Mouse (Mus musculus): ENCODE measurements around the gene Jup.

Jup gene

DNA sequence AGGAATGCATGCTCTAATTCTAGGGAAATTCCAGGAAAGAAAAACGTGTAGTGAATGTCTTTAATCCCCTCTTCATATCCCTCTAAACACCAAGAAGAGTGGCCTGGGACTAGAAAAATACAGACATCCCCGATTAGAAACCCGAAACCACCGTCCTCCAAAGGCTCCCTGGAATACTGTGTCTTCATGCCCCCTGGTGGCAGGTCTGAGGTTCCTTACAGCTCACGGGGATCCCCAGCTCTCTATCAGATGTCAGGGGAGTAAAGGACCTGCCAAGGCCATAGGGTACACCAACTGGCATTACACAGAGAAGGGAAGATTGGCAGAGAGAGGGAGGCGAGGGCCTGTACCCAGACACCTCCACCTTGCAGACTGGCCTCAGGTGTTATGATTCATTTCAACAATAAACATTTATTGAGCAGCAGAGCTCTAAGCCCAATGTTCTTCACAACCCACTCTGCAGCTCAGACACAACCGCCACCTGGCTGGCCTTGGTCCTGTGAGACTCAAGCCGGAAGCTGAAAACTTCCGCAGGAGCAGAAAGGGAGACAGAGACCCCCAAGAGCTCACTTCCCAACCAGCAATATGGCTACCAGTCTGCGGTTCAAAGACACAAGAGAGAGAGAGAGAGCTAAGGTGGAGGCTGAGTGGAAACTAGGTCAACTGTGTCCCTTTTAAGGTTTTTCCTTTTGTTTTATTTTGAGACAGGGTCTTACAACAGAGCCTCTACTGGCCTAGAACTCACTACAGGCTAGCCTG is 10.7 kb upstream of the Jup start:
- DNase-seq (ENCODE audit: low spot score): peak; percentile 34

DNA sequence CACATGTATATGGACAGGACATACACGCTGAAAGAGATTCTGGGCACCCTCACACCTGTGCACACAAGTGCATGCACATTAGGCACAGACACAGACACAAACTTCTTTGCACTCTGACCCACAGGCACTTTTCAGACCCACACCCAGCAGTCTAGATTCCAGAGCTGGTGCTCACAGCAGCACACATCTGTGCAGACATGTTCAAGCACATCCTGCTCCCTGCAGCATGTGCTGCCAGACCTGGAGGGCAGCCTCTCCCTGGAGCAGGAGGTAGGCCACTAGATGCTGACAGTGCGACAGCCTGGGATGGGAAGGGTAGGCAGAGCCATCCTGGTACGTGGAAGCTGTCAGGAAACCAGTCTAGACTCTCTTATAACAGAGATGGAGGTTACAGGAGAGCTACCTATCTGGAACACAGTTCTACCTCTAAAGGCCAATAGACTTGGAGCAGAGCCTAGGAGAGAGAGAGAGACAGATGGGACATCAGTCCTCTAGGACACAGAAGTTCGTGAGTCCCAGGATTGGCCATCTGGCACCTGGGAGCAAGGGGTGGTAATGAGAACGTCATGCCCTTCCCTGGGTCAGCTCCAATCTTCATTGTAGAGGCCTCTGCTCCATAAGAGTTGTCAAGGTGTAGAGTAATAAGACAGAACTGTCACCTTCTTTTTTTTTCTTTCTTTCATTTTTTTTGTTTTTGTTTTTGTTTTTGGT is 9.6 kb upstream of the Jup start:
- no peak for DNase-seq (ENCODE audit: low spot score)

DNA sequence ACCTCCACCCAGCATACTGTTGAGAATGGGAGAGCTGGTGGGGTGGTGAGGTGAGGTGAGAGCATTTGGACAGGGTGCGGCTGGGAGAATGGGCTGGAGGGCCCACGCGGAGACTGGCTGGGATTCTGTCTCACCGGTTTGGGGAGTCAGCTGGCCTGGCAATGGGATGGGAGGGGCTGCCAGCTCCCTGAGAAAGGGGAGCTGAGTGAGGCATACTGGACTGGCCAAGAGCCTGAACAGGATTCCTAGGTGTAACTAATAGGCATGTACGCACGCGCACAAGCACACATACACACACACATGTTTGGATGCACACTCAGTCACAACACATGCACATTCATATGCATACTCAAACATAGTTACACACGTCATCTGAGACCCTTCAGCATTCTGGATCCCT is 8.7 kb upstream of the Jup start:
- DNase-seq (ENCODE audit: low spot score): no peak

DNA sequence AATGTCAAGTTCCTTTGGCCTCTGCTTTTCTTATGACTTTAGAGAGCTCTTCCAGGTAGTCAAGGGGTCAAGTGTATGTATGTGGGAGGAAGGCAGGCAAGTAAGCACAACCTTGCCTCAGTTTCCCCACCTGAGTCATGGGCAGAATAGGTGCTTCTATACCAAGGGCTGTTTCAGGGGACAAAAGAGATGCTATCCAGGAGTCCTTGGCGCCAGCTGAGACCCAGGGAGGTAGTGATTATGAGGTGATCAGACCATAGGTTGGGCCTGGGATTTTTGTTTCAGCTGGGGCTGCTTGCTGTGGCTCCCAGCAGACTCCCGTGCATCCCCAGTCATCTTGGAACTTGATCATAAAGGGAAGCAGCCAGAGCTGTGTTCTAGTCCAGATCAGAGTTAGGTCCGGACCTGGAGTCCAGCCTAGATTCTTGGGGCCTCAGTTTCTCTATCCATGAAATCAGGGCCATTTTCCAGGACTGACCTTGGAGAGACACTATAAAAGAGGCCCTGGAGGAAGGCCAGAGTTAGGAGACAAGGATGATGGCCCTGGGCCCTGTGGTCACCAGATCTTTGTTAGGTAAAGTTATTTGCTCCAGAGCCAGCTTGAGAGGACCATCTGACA is 7.0 kb upstream of the Jup start:
- no peak for DNase-seq (ENCODE audit: low spot score)

DNA sequence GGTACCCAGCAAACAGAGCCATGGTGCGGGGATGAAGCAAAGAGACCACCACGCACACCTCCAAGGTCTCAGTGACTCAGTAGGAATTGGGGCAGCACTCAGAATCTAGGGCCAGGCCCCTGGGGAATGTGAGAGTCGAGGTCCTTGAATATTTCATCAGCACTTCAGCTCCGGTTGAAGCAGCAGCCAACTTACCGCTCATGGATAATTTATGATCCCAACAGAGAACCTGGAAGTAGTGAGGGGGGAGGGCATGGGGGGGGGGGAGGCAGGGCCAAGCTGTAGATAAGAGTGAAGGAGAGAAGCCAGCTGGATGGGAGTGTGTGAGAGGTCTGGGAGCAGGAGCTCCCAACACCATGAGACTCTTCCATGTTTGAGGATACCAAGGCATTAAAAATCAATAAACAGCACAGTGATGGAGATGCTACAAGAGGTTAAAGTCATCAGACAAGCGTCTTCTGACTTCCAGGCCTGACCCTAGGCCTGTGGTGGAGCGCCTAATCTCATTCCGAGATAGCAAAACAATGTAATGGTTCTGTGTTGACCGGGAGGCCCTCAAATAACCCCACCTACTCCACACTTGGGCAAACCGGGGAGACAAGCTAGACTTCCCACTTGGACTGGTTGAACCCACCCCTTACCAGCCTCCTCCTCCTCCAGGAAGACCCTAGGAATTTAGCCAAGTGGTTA is 6.0 kb upstream of the Jup start:
- no peak for DNase-seq (ENCODE audit: low spot score)

DNA sequence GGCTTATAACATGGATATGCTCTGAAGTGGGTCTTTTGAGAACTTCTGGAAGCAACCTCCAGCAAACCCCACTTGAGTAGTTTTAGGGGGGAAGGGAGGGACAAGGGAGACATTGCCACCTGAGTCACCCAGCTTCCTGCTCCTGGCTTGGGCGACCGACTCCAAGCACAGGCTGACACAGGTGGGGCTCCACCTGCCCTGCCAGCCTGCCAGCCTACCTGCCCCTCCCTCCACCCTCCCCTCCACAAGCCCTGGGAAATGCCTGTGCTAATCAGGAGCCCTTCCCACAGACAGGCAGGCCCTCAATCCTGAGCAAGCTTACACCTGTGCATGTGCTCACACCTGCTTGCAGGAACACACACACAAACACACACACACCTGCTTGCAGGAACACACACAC is 5.1 kb upstream of the Jup start:
- DNase-seq (ENCODE audit: low spot score): no peak

DNA sequence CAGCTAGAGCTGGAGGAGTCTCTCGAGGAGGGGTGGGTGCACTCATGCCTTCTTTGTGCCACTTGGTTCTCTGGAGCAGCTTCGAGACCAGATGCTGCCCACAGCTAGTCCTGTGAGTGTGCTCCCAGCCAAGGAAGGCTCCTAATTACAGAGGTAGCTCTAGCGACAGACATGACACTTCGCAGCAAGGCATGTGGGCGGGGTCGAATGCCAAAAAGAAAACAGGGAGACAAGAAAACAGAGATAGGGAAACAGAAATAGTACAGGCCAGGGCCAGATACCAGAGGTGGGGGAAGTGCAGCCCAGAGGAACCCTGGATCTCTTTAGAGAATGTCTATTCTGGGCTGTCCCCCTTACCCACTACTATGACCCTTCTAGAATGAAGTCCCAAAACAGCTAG is 4.7 kb upstream of the Jup start:
- DNase-seq (ENCODE audit: low spot score): no peak

DNA sequence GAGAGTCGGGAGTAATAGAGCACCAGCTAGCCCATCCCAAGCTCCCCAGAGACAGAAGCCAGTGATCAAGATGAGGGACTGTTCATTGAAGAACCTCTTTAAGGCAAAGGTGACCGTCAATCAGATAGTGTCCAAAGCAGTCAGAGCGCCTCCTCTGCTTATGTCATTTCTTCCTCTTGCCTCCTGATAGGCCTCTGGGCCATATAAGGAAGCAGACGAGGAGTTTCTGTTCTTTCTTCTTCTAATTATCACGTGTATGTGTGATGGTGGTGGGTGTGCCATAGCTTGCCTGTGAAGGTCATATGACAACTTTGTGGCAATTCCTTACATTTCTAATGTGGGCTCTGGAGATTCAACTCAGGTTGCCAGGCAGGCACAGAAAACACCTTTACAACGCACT is 3.3 kb upstream of the Jup start:
- DNase-seq (ENCODE audit: low spot score): no peak

DNA sequence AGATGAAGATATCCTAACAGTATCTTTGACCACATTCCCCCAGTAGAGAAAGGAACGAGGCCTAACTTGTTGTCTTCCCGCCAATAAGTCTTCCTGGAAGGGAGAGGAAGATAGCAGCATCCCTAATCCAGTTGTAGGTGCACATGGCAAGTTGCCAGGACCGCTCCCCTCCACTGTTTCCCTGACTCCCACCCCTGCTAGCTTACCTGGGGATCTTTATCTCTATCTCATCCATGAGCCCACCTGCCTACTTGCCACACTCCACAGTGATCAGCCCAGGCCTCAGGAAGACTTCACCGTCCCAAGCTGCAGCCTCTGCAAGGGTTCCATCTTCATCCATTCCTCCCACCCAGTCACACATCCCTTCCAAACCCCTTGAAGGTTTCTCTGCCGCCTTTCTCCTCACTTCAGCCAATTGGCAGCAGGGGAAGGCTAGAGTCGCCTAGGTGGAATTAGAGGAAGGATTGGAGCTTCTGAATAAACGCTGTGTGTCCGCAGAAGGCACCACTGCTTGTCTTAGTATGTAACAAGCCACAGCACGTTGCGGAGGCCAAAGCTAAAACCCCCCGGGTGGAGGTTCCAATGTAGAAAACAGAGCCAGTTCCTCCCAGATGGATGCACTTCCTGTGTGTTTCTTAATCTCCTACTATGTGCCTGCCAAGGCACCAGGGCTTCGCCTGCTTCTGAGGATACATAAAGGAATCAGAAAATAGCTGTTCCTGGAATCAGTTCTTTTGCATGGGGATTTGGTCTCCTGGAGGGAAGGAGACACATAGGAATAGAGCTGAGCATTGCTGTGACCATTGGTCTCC is 2.4 kb upstream of the Jup start:
- DNase-seq (ENCODE audit: low spot score): no peak

DNA sequence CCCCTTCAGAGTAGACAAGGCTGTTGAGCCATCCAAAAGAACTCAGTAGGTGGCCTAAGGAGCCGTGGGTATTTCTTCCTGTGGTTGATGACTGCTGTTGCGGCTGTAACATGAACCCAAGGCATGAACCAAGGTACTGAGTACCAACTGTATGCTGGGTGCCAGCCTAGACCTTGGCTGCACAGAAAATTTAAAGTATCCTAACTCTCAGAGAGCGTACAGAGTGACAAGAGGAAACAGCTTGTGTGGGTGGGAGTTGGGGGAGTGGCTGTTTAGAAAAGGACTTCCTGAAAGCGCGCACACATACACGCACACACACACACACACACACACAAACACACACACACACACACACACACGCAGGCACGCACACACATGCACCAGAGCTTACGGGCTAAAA is 1.8 kb upstream of the Jup start:
- no peak for DNase-seq (ENCODE audit: low spot score)

DNA sequence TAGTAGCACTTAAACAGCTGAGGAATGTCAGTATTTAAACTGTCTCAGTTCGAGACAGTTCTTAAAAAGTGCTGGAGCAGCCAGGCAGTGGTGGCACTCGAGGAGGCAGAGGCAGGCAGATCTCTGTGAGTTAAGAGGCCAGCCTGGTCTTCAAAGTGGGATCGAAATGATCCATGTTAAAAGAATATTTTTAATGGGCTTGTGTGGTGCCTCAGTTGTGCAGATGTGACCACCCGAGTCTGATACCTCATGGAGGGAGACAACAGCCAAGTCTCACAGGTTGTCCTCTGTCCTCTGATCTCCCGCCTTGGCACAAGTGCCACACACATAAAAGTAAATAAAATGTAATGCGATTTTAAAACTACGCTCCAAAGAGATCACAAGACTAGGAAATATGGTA is 954 bp upstream of the Jup start:
- no peak for DNase-seq (ENCODE audit: low spot score)

DNA sequence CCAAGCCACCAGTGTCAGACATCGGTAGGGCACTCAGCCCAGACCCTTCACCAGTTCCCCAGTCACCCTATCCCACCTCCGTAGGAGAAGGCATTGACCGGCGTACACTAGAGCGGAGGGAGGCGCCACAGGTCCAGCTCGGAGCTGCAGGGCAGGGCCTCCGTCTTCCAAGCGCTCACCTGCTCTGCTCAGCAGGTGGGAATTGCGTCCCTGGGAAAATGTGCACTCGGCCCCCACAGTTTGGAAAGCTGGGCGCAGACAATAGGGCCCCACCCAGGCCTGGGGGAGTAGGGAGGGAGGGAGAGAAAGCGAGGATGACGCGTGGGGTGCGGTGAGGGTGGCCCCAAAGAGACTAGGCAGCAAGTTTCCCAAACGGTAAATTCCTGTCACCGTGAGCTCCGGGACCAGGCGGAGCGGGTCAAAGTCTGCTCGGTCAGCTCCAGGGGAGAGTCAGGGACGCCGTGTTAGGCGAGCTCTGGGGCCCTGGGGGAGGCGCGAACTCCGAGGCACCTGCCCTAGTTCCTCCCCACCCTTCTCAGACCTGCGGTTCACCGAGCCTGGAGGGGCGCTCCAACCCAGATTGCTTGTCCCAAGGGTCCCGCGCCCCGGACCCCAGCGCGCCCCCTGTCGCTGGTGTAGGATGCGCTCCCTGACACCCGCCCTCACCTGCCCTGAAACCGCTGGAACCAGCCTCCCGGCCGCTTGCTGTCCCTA is 520 bp downstream of the Jup start:
- DNase-seq (ENCODE audit: low spot score): no peak

DNA sequence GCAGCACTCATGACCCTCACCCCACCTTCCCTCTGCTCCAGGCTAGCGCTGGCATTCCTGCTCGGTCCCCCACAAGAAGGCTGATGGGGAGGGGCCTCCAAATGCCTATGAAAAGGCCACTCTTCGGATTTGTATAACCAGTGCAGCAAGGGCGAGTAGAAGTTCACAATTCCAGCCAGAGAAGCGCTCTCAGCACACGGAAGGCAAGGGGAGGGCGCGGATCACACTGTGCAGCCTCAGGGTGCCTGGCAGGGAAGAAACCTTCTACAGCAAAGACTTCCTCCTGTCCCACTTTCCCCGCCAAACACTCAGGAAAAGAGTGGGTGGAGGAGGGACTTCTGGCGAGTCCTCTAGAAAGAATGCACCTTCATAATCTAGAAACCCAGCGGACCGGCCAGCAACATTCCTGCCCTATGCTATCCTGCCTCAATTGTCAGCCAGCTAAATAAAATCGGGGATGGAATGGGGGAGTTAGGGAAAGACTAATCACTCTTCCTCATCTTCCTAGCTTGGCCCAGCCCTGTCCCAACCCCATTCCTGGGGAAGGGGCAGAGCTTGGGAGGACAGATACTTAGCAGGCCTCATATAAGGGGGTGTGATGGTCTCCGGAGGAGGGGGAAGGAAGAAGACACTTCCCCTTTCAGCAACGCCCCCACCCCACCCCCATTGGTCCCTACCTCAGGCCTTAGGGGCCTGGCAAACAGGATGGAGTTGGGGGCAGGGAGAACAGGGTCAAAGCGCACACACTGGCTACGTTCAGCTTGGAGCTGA is 1.5 kb downstream of the Jup start:
- DNase-seq (ENCODE audit: low spot score): no peak

DNA sequence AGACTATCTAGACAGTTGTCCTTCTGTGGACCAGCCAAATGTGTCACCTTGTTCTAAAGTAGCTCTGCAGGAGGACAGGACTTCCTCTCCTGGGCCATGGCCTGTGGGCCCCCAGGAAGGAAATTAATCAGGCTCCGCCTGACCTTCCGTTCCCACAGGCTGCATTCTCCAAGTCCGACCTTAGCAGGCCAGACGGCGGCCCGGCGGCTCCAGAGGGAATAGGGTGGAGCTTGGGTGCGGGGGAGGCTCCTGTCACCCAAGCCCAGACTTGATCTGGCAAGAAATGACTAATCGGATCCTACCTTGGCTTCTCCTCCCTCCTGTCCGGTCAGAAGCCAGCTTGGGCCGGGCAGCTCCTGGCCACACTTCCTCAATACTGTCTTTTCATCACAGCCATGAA is 2.4 kb downstream of the Jup start:
- no peak for DNase-seq (ENCODE audit: low spot score)

DNA sequence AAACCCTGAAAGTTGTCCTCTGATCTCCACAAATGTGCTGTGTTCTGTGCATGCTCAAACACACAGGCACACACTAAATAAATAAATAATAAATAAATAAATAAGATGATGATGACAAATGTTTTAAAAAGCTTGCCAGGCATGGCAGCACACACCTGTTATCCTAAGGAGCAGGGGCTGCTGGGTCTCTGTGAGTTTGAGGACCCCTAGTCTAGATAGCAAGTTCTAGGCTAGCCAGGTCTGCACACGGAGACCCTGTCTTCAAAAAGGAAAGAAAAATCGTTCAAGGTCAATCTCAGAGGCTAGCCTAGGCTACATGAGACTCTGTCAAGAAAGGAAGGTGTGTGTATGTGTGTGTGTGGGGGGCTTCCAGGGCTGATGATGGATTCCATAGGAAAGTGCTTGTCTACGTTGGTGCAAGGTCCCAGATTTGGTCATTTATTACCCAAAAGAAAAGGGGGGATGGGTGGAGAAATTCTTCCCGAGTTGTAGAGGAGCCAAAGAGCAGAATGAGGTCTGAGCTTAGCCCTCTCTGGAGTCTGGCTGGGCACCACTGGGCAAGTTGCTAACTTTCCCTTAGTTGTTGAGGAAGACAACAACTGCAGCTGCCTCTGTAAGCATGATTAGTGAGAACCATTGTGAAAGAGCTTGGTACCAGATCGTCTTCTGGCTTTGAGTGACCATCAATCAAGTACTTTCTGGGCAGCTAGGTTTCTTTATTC is 3.0 kb downstream of the Jup start:
- no peak for DNase-seq (ENCODE audit: low spot score)

DNA sequence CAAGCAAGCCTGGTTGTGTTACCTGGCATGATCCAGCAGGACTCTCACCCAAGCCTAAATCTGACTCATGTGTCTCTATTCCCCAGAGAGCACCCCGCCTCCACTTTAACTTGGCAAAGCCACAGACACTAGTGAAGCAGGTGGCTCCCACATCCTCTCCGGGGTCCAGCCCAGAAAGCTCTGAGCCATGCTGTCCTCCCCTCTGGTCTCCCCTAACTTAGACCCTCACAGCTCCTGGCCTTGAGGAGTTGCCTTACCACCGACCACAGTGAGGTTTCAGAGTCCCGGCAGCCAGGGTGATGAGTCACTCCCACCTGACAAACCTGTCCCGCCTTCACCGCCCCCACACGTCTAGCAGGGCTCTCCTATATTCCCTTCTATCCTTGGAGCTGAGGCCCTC is 3.8 kb downstream of the Jup start:
- no peak for DNase-seq (ENCODE audit: low spot score)

DNA sequence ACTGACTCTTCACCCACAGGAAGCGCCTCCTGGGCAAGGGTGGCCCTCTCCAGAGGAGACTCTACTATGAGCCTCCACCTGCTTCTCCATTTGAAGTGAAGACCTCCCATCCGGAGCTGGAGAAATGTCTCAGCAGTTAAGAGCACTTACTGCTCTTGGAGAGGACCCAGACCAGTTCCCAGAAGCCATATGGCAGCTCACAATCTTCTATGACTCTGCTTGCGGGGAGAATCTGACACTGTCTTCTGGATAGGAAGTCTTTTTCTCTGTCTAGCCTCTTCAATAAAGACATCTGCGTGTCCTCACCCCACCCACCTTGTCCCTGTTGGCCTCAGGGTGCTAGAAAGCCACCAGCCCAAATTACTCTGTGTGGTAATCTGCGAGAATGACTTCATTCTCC is 4.6 kb downstream of the Jup start:
- DNase-seq (ENCODE audit: low spot score): no peak

DNA sequence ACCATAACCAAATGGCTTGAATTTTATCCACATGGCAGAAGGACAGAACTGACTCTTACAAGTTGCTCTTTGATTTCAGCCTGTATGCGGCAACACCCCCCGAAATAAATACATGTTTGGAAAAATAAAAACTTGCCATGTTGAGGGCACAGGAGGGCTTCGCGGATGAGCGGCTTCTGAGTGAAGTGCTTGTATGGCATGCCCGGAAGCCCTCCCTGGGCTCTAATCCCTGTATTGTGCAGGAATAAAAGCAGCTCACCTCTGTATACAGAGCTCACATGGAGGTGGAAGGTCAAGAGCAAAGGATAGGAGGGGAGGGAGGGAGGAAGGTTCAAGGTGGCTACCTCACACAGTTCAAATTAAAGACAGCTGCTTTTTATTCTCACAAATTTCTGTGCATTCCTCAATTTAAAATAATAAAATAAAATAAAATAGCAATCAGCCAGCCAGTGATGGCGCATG is 5.6 kb downstream of the Jup start:
- no peak for DNase-seq (ENCODE audit: low spot score)

DNA sequence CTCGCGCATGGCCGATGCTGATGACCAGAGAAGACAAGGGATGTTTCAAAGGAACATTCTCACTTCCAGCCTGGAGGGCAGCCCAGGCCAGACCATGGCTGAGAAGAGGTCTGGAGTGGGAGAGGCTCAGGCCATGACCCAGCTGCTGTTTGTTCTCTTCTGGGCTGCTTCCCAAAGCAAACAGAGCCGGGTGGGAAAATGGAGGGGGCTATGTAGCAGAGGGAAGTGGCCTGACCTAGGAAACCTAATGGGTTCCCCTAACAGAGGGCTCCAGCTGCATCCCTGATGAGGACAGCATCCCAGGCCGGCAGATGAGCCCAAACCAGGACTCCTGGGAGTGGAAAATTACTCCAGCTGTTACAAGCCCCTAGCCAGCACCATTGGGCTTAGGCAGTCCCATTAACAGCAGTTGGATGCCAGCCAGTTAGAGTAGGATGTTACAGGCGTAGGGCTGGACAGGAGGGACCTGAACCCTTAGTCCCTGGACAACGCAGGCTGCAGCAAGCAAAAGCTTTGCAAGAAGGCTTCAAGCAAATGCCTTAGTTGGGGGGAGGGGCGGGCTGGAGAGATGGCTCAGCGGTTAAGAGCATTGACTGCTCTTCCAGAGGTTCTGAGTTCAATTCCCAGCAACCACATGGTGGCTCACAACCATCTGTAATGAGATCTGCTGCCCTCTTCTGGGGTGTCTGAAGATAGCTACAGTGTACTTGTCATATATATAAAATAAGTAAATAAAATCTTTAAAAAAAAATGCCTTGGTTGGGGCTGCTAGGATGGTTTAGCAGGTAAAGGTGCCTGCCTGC is 6.3 kb downstream of the Jup start:
- DNase-seq (ENCODE audit: low spot score): no peak

Data from c-Kit-positive CD71-positive TER-119-positive erythroid progenitor cells, embryonic 14.5 days (primary cell).